Mouse (Mus musculus): ENCODE measurements at regions not wholly inside any gene's neighbourhood (a gene's known extent, or its start where the extent isn't known, plus 50 kb on each side); places are given as distances from the start of the nearest gene placed in this dataset.

DNA sequence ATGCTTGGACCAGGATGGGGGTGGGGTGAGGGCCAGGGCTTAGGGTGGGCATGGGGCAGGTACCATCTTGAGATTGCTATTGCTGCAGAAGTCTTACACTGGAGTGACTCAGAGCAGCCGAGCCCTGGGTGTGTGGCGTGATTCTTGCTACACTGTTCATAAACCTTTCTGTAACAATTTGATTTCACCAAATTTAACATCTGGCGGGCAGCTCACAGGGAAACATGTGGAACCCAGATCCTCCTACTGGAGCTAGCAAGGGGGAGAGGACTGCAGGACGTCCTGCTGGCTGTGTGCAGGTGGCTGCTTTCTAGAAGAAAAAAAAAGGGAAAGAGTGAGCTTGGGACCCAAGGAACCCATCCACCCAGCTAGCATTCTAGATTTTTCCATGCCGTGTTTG lies 719.7 kb downstream of the Vrk1 start:
- DNase-seq (ENCODE audit: low spot score), result no peak

GRCm38 (mm10) chr12:106732108-106732857 lies 722.3 kb downstream of the Vrk1 start:
- no peak for DNase-seq (ENCODE audit: low spot score)

DNA sequence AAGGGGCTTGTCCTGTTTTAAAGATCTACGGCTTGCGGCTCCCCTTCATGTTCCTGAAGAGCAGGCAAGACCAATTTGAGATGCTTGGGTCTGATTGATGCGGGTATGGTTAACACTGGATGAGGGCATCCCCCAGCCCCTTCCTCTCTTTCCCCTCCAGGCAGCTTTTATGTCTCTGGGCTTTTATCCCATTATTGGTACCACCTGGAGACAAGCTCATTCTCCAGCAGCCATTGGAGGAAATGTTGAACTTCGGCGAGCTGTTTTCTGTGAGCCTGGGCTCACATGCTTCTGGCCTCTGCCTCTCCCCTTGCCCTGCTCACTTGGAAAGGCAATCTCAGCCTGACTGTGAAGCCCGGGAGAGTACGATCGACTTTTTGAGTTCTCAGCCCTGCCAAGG lies 738.7 kb downstream of the Vrk1 start:
- no peak for DNase-seq (ENCODE audit: low spot score)

- no peak for DNase-seq (ENCODE audit: low spot score)
Observed at GRCm38 (mm10) chr12:106763552-106763951, 724.9 kb upstream of the 3110018I06Rik start.

DNA sequence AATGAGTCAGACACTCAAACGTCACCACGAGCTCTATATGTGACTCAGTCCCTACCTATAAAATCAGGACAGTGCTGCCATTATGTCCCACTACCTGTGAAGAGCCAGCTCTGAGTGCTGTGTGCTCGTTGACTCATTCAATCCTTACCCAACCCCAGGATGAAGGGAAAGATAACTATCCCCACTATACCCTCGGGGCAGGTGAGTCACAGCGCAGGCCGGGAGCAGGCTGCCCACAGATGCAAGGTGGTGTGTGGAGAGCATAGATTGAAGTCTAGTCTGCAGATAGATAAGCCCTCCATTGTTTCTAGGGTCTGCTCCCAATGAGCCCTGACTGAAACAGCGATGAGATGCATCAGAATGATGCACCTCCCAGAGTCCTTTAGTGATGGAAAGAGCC lies 723.9 kb upstream of the 3110018I06Rik start:
- no peak for DNase-seq (ENCODE audit: low spot score)

- no peak for DNase-seq (ENCODE audit: low spot score)
Observed at GRCm38 (mm10) chr12:106773536-106773935, 714.9 kb upstream of the 3110018I06Rik start.

- DNase-seq (ENCODE audit: low spot score), result no peak
Observed at GRCm38 (mm10) chr12:106796596-106796995, 691.8 kb upstream of the 3110018I06Rik start.

DNA sequence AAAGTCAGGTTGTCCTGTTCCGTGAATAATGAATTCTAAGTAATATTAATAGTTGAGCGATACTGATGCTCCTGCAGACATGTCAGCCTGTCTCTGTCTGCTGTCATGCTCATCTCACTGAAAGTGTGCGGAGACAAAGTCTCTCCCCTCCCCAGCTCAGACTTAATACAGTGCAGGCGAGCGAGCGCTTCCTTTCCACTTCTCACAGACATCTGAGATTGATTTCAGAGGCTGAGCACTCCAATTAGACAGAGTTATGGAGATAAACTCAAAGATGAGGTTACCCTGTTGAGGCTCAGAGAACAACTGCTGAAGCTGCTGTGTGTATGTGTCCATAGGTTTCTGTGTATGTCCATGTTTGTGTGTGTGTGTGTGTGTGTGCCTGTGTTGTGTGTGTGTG lies 668.7 kb upstream of the 3110018I06Rik start:
- DNase-seq (ENCODE audit: low spot score), result no peak

GRCm38 (mm10) chr12:106822311-106822710 lies 666.1 kb upstream of the 3110018I06Rik start:
- no peak for DNase-seq (ENCODE audit: low spot score)

DNA sequence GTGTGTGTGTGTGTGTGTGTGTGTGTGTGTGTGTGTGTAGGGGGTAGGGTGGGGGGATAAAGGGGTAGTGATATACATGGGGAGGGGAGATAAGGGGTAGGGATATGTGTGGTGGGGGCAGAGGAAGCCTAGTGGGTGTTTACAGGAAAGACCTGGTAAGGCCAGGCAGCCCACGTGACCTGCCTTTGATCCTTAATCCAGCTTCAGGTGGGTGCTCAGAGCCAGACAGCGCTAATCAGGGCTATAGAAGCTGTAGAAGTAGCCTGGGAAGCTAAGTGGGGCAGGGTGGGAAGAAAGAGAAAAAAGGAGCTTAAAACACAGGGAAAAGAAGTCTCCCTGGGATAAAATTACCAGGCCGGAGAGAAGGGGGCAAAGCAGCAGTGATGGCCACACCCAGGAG lies 659.9 kb upstream of the 3110018I06Rik start:
- no peak for DNase-seq (ENCODE audit: low spot score)

- peak; percentile 39 for DNase-seq (ENCODE audit: low spot score)
Observed at GRCm38 (mm10) chr12:106829323-106829722, 659.1 kb upstream of the 3110018I06Rik start.

DNA sequence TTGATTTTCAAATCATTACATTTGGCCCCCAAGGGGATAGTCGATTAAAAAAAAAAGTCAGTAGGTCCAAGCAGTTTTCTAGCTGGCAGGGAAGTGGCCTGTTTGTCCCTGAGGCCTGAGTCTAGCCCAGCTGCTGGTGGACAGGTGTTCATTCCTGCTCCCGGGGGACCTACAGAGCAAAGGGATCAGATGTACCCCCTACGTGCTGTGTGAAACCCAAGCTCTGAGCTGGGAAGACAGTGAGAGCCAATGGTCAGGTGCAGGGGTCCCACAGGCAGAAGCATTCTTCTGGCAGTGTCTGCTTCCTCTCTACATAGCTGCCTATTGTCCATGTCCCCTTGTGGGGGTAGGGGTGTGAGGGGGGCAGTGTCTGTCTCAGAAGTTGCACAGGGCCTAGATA lies 653.2 kb upstream of the 3110018I06Rik start:
- no peak for DNase-seq (ENCODE audit: low spot score)

DNA sequence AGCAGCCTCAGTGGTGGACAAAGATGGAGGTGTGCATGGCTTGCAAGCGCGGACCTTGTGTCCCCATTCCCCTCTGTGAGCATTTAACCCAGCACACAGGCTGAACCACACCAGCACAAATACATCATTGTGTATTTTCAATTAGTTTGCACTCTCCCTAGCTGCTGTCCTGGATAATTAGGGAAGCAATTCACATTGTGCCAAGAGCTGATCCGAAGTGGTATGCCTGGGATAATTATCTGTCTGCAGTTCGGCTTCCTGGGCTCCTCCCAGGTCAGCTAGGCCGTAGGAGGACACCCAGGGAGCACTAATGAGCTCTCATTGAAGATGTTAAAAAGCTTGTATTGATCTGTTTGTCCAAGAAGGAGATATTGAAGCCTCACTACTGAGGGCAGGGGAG lies 648.8 kb upstream of the 3110018I06Rik start:
- peak; percentile 83 for DNase-seq (ENCODE audit: low spot score)

- DNase-seq (ENCODE audit: low spot score), result peak; percentile 45
Observed at GRCm38 (mm10) chr12:106840150-106840651, 648.2 kb upstream of the 3110018I06Rik start.

DNA sequence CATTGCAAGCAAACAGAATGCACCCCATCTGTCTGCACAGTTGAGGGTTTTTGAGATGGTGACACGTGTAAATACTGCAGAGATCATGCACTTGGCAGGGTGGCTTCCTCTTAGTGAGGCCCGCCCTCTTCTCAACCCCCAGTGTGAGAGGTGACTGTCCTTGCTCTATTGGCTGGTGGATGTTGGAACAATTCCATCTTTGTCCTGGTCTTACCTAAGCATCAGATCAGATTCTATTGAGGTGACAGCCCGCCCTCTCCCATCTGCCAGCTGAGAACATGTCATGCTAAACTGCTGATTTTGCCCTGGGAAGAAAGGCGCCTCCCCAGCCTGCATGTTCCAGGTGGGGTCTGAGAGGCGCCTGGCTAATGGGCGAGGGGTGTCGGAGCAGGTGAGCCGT lies 646.4 kb upstream of the 3110018I06Rik start:
- DNase-seq (ENCODE audit: low spot score), result no peak

DNA sequence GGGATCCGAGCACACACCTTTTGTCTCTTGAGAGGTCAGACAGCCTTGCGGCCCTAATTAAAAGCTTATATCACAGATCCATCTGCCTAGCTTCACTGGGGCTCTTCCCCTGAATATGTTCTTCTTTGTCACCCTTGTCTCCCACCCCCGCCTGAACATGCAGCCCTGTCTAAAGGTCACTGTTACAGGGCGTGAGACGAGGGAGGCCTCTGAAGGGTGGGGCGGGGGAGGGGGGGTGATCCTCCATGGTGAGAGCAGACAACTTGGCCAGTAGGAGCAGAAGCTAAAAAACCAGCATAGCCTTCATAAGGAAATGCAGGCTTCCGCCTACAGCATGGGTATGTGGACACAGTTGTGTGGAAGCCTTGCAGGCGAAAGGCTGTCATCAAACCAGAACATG lies 646.0 kb upstream of the 3110018I06Rik start:
- DNase-seq (ENCODE audit: low spot score), result peak; percentile 49

DNA sequence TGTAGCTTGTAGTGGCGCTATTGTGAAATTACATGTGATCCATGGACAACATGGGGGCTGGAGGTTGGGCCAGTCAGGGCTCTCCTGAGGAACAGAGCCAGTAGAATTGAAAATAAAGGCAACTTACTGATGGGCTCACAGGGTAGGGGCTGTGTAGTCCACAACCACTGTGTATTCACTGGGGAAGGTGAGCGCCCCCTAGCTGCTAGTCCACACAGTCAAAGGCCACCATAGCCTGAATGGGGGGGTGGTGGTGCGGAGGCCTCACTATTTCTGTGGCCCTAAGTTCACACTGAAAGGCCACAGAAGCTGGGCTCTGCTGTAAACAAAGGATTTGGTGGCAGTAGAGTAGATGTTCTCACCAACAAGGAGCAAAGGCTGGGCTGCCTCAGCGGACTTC lies 636.8 kb upstream of the 3110018I06Rik start:
- DNase-seq (ENCODE audit: low spot score), result no peak

DNA sequence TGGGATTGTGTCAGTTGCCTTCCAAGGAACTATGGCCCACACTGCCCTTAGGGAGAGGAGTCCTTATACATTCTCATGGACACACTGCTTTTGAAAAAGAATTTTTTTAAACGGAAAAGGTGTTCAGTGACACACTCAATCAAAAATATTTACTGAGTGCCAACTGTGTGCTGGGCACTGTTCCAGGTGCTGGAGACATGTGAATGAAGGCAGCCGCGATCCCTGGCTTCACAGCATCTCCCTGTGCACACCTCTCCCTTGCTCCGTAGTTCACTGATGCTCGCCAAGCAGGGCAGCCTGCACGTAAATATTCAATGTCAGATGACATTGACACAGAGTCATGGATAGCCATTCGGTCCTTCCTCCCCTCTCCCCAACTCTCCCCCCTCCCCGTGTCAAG lies 635.7 kb upstream of the 3110018I06Rik start:
- DNase-seq (ENCODE audit: low spot score), result no peak

- no peak for DNase-seq (ENCODE audit: low spot score)
Observed at GRCm38 (mm10) chr12:106853711-106854240, 634.7 kb upstream of the 3110018I06Rik start.

DNA sequence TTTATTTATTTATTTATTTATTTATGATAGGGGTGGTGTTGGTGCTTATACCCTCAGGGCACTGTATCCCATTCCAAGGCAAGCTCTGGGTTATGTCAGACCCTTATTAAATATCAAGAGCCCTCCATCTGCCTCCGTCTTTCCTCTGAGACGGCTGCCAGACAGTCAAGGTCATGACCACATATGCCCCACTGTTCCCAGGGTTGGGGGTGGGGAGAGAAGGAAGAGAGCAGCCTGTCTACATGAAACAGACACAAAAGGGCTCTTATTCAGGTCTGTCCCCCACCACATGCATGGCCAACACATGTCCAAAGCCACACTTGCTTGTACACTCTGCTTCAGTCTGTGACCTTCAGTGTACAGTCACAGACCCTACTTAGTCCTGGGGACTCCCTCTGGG lies 632.9 kb upstream of the 3110018I06Rik start:
- DNase-seq (ENCODE audit: low spot score), result no peak

DNA sequence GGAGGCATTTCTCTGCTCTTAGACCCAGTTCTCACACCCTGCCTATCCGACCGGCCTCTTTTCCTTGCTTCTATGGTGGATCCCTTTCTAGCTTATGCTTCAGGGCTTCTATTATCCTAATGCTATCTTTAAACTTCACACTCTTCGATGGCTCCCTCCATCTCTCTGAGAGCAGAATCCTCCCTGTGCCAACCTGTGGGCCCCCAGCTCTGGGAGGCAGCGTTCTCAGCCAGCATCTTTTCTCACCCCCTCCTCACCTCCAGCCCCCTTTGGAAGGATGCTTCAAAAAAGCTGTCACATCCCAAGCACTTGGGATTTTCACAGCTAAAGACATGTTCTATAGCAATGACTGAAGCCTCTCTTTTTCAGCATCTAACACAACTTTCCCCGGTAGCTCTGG lies 626.8 kb upstream of the 3110018I06Rik start:
- DNase-seq (ENCODE audit: low spot score), result no peak

DNA sequence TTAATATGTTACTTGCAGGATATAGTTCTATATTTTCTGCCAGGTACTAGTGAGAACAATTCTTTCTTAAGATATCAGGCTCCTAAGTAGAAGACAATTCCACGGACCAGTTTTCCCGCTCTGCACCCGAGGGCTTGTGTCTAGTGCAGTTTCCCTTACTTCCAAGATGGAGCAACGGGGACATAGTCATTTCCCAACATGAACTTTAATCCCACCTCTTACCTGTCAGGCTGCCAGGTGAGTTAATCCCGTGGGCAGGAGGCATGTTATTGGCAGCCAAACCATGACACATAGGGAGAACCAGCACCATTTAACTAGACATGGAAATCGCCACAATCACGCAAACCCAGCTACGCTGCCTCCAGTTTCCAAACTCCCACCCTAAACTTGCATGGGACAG lies 624.4 kb upstream of the 3110018I06Rik start:
- DNase-seq (ENCODE audit: low spot score), result no peak

GRCm38 (mm10) chr12:106868036-106868435 lies 620.4 kb upstream of the 3110018I06Rik start:
- DNase-seq (ENCODE audit: low spot score), result no peak

DNA sequence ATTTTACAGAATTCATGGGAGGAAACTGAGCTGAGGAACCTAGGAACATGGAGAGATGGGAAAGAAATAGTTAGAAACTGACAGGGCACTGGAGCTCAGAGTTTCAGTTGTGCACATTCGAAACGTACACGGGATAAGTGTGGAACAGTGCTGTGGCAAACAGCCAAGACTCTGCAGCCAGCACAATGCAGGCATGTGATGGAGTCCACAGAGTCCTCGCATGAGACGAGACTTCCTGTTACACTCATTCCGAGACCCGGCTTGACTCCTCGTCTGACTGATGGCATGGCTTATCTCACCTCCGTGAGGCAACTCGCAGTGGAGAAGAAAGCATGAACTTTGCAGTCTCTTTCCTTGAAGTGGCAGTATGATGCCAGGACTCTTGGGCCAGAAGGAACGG lies 617.0 kb upstream of the 3110018I06Rik start:
- no peak for DNase-seq (ENCODE audit: low spot score)

All from retina, embryonic 14.5 days (tissue).